Mouse (Mus musculus) liver, embryonic 14.5 days (tissue): ENCODE results near the gene Hist1h2af.

Experiments
- CTCF ChIP-seq: IDR thresholded peaks from 2 replicates; pipeline ENCODE4 v1.5.1; 2016; ENCODE audit warnings: antibody characterized with exemption, low read depth, control low read depth
- EP300 ChIP-seq: IDR thresholded peaks from 2 replicates; pipeline ENCODE4 v1.6.1; 2016; ENCODE audit warnings: antibody characterized with exemption, low read depth

- TF ChIP-seq CTCF (no peak), EP300 (no peak)
These were observed 17.7 kb upstream of the Hist1h2af start for GRCm38 (mm10) chr13:23515826-23516620.
